Mouse (Mus musculus) forebrain, embryonic 11.5 days (tissue): ENCODE results near the gene Jaml. TPM values are rescaled to one million over a fixed set of nuclear protein-coding genes. Genes with fewer than 3 reads are reported as not detected.

ENCODE experiments used
- ATAC-seq: fragments of 200-750 bp; cut with Nextera tagmentation; replicated peaks from 2 replicates; pipeline ENCODE4 v1.8.0; 2017; ENCODE audit warnings: moderate TSS enrichment; ENCODE audit not compliant: low FRiP score
- DNase-seq: peaks from one replicate; pipeline ENCODE4 v3.0.0-alpha.2; 2017; ENCODE audit warnings: low spot score
- H3K27ac ChIP-seq: fragments of 300-500 bp; sonication (generic); 2 replicates; pipeline ENCODE4 v1.5.1; 2014; ENCODE audit warnings: low read depth, low read length
- H3K27me3 ChIP-seq: fragments of 300-500 bp; sonication (generic); 2 replicates; pipeline ENCODE4 v1.6.1; 2014; ENCODE audit warnings: mild to moderate bottlenecking, low read length, mixed read lengths; ENCODE audit not compliant: control insufficient read depth, insufficient read depth
- H3K36me3 ChIP-seq: fragments of 300-500 bp; sonication (generic); 2 replicates; pipeline ENCODE4 v1.6.1; 2014; ENCODE audit warnings: mild to moderate bottlenecking, low read length, moderate library complexity, mixed read lengths; ENCODE audit not compliant: control insufficient read depth, insufficient read depth
- H3K4me1 ChIP-seq: fragments of 300-500 bp; sonication (generic); replicated peaks from 2 replicates; pipeline ENCODE4 v1.6.1; 2014; ENCODE audit warnings: low read length, mixed read lengths; ENCODE audit not compliant: control insufficient read depth, insufficient read depth
- H3K4me2 ChIP-seq: fragments of 300-500 bp; sonication (generic); 2 replicates; pipeline ENCODE4 v1.6.1; 2014; ENCODE audit warnings: low read depth, mild to moderate bottlenecking, low read length, moderate library complexity, mixed read lengths; ENCODE audit not compliant: severe bottlenecking
- H3K4me3 ChIP-seq: fragments of 300-500 bp; sonication (generic); 2 replicates; pipeline ENCODE4 v1.5.1; 2014; ENCODE audit warnings: low read depth, low read length
- H3K9ac ChIP-seq: fragments of 300-500 bp; sonication (generic); 2 replicates; pipeline ENCODE4 v1.6.1; 2014; ENCODE audit warnings: low read length
- H3K9me3 ChIP-seq: fragments of 300-500 bp; sonication (generic); 2 replicates; pipeline ENCODE4 v1.6.1; 2016; ENCODE audit warnings: low read length, mixed read lengths; ENCODE audit not compliant: control insufficient read depth
- WGBS: fragments of 180-500 bp; shearing (Covaris S2); extraction: QIAGEN DNeasy Blood & Tissue Kit; methylation state at CpG from one replicate; pipeline ENCODE4 v1.1.7; 2014; 5-methylcytosine and 5-hydroxymethylcytosine counted together
- polyA plus RNA-seq: library from polyadenylated mRNA; unstranded; fragments of >200 nt; fragmentation: Nextera tagmentation; extraction: Ambion mirVana; gene quantifications from 2 replicates; pipeline ENCODE4 v1.2.1, GENCODE M21; 2014

The Jaml gene
- polyA plus RNA-seq, 1 experiment from 2014 or later: not detected

GRCm38 (mm10) chr9:45121001-45121400, 42.0 kb downstream of the Jaml start:
- peaks cover 5% of the 10 kb centered on the region for H3K4me1 ChIP-seq
- peaks cover 3% of the 10 kb centered on the region; the same call in 1 of the 2 replicates for H3K27me3 ChIP-seq
- ATAC-seq (no peak), DNase-seq (no peak)
- no peaks in the 10 kb centered on the region for H3K36me3 ChIP-seq
- 58% methylated on average over 6 of the region's 6 CpGs for WGBS
- H3K4me3 ChIP-seq: no peak overlapping the region
- no peak overlapping the region for H3K9ac ChIP-seq
- H3K27ac ChIP-seq: no peak overlapping the region
- no peaks in the 10 kb centered on the region for H3K9me3 ChIP-seq
- H3K4me2 ChIP-seq: no peak overlapping the region

GRCm38 (mm10) chr9:45121769-45122168, 42.8 kb downstream of the Jaml start:
- DNase-seq (peak; percentile 85), ATAC-seq (peak; percentile 55; the same call in 1 of the 2 replicates)
- Histone ChIP-seq H3K27ac (no peak overlapping the region), H3K9ac (no peak overlapping the region; the same call in 1 of the 2 replicates), H3K4me3 (no peak overlapping the region), H3K27me3 (0 out of 2 replicates have a peak, but pooled peaks cover 2% of the 10 kb centered on the region), H3K4me2 (peak overlapping the region; percentile 26; the same call in 1 of the 2 replicates), H3K4me1 (peaks cover 5% of the 10 kb centered on the region), H3K36me3 (no peaks in the 10 kb centered on the region), H3K9me3 (no peaks in the 10 kb centered on the region)
- 4% methylated on average over 10 of the region's 10 CpGs for whole genome bisulfite sequencing

- H3K4me3 ChIP-seq: no peak overlapping the region
Observed at GRCm38 (mm10) chr9:45122209-45122761, 43.3 kb downstream of the Jaml start.

GRCm38 (mm10) chr9:45125211-45125610, 46.2 kb downstream of the Jaml start:
- no peak overlapping the region for H3K4me3 ChIP-seq
- 93% methylated on average over 14 of the region's 14 CpGs for WGBS
- H3K9ac ChIP-seq: no peak overlapping the region
- ATAC-seq: no peak
- peaks cover 5% of the 10 kb centered on the region; the same call in 1 of the 2 replicates for H3K4me1 ChIP-seq
- H3K9me3 ChIP-seq: no peaks in the 10 kb centered on the region
- H3K27me3 ChIP-seq: no peaks in the 10 kb centered on the region
- H3K27ac ChIP-seq: no peak overlapping the region
- H3K4me2 ChIP-seq: no peak overlapping the region
- DNase-seq: no peak
- no peaks in the 10 kb centered on the region for H3K36me3 ChIP-seq

More at GRCm38 (mm10) chr9:45122209-45122761, 43.3 kb downstream of the Jaml start:
- DNase-seq (no peak), ATAC-seq (no peak)
- WGBS: 29% methylated on average over 9 of the region's 9 CpGs
- Histone ChIP-seq H3K27me3 (no peaks in the 10 kb centered on the region), H3K36me3 (no peaks in the 10 kb centered on the region), H3K4me2 (peak overlapping the region; percentile 26; the same call in 1 of the 2 replicates), H3K4me1 (peaks cover 5% of the 10 kb centered on the region), H3K9me3 (no peaks in the 10 kb centered on the region), H3K27ac (no peak overlapping the region), H3K9ac (0 out of 2 replicates have a peak overlapping the region, but pooled peaks have one; percentile 4)

- H3K27me3 ChIP-seq: no peaks in the 10 kb centered on the region
- peaks cover 5% of the 10 kb centered on the region; the same call in 1 of the 2 replicates for H3K4me1 ChIP-seq
- no peak overlapping the region for H3K27ac ChIP-seq
- H3K9me3 ChIP-seq: no peaks in the 10 kb centered on the region
- H3K9ac ChIP-seq: no peak overlapping the region
- 53% methylated on average over 7 of the region's 7 CpGs for WGBS
- no peak overlapping the region for H3K4me3 ChIP-seq
- no peaks in the 10 kb centered on the region for H3K36me3 ChIP-seq
- H3K4me2 ChIP-seq: no peak overlapping the region
- ATAC-seq (no peak), DNase-seq (no peak)
Observed at GRCm38 (mm10) chr9:45126941-45127340, 48.0 kb downstream of the Jaml start.

GRCm38 (mm10) chr9:45130119-45130518, 51.1 kb downstream of the Jaml start:
- Histone ChIP-seq H3K4me1 (0 out of 2 replicates have a peak, but pooled peaks cover 3% of the 10 kb centered on the region), H3K9me3 (no peaks in the 10 kb centered on the region), H3K4me3 (no peak overlapping the region), H3K27ac (no peak overlapping the region), H3K36me3 (no peaks in the 10 kb centered on the region), H3K9ac (no peak overlapping the region), H3K4me2 (no peak overlapping the region), H3K27me3 (peaks cover 7% of the 10 kb centered on the region)
- ATAC-seq (no peak), DNase-seq (no peak)
- WGBS: 80% methylated on average over 3 of the region's 3 CpGs

- H3K9ac ChIP-seq: no peak overlapping the region
- no peaks in the 10 kb centered on the region for H3K36me3 ChIP-seq
- WGBS: 21% methylated on average over 5 of the region's 5 CpGs
- peak; percentile 64 for DNase-seq
- peaks cover 11% of the 10 kb centered on the region for H3K4me1 ChIP-seq
- H3K27me3 ChIP-seq: peaks cover 38% of the 10 kb centered on the region
- no peaks in the 10 kb centered on the region for H3K9me3 ChIP-seq
- no peak for ATAC-seq
- no peak overlapping the region for H3K4me2 ChIP-seq
- H3K4me3 ChIP-seq: no peak overlapping the region
- H3K27ac ChIP-seq: no peak overlapping the region
Observed at GRCm38 (mm10) chr9:45133484-45134310, 54.7 kb downstream of the Jaml start.

GRCm38 (mm10) chr9:45136442-45137169, 57.6 kb downstream of the Jaml start:
- H3K27ac ChIP-seq: no peak overlapping the region
- peaks cover 59% of the 10 kb centered on the region for H3K27me3 ChIP-seq
- WGBS: 11% methylated on average over 7 of the region's 7 CpGs
- H3K9me3 ChIP-seq: no peaks in the 10 kb centered on the region
- DNase-seq (no peak), ATAC-seq (no peak)
- H3K4me3 ChIP-seq: no peak overlapping the region
- no peak overlapping the region for H3K4me2 ChIP-seq
- H3K9ac ChIP-seq: no peak overlapping the region
- peaks cover 16% of the 10 kb centered on the region for H3K4me1 ChIP-seq
- H3K36me3 ChIP-seq: no peaks in the 10 kb centered on the region
